Mouse (Mus musculus): Measurements from ENCODE around the gene Erbb3. TPM values are rescaled to one million over a fixed set of nuclear protein-coding genes. Genes with fewer than 3 reads are reported as not detected.
A peak's percentile ranks its signal among the peaks of the same experiment; 100 is the strongest.
"Not testable (repeated sequence)": the region's sequence is repeated elsewhere in the genome, so short reads cannot be mapped to it uniquely, and the experiment has no call there.

Erbb3 gene
- total and polyA plus RNA-seq, 3 experiments: 0.29 to 0.39 TPM; not detected in 1

GRCm38 (mm10) chr10:128623106-128623613 lies 33.7 kb upstream of the Erbb3 start:
- H3K9me3 ChIP-seq (replicated peaks; ENCODE audit: insufficient read depth, low read length); H3K4me3 ChIP-seq (ENCODE audit: control insufficient read depth in 1 of 2, insufficient read depth in 1 of 2, low read depth in 2 of 2, low read length in 2 of 2); H3K27me3 ChIP-seq (ENCODE audit: control insufficient read depth in 1 of 2, insufficient read depth in 2 of 2, low read length in 2 of 2); H3K9ac ChIP-seq (ENCODE audit: control insufficient read depth, low read depth, low read length, poor library complexity, severe bottlenecking); H3K27ac ChIP-seq (ENCODE audit: control insufficient read depth, low read depth, low read length): not testable (repeated sequence)
- Histone ChIP-seq H3K4me1 (ENCODE audit: control insufficient read depth in 1 of 2, insufficient read depth in 2 of 2, low read length in 2 of 2) (peaks cover 0 to 17% of the 10 kb centered on the region in 2 experiments; a peak in 2 of 4 replicates), H3K36me3 (ENCODE audit: control insufficient read depth in 1 of 2, insufficient read depth in 2 of 2, low read length in 2 of 2) (peaks cover 7 to 18% of the 10 kb centered on the region in 2 experiments), H3K79me2 (ENCODE audit: control insufficient read depth, insufficient read depth, low read length, poor library complexity) (peaks cover 14% of the 10 kb centered on the region)
- TF ChIP-seq ZMIZ1 (IDR thresholded peaks at IDR 0.05; ENCODE audit: low read depth, low read length) (peak; percentile 38), POLR2A (IDR thresholded peaks at IDR 0.05; ENCODE audit: control insufficient read depth in 1 of 2, insufficient read depth in 1 of 2, low read depth in 1 of 2, low read length in 2 of 2, poor library complexity in 1 of 2) (peak in 1 of 2 experiments; percentile 67; a peak in 2 of 4 replicates), POLR2AphosphoS2 (IDR thresholded peaks at IDR 0.05; ENCODE audit: low read length) (peak; percentile 82)
- peak; percentile 50 for DNase-seq (ENCODE audit: low read depth, low spot score)

GRCm38 (mm10) chr10:128622702-128623101 lies 33.2 kb upstream of the Erbb3 start:
- H3K4me3 ChIP-seq (ENCODE audit: control insufficient read depth in 1 of 2, insufficient read depth in 1 of 2, low read depth in 2 of 2, low read length in 2 of 2): no peak overlapping the region
- peaks cover 0 to 15% of the 10 kb centered on the region in 2 experiments; a peak in 2 of 4 replicates for H3K4me1 ChIP-seq (ENCODE audit: control insufficient read depth in 1 of 2, insufficient read depth in 2 of 2, low read length in 2 of 2)
- H3K79me2 ChIP-seq (ENCODE audit: control insufficient read depth, insufficient read depth, low read length, poor library complexity): peaks cover 14% of the 10 kb centered on the region
- no peak overlapping the region for H3K27ac ChIP-seq (ENCODE audit: control insufficient read depth, low read depth, low read length)
- H3K9ac ChIP-seq (ENCODE audit: control insufficient read depth, low read depth, low read length, poor library complexity, severe bottlenecking): no peak overlapping the region
- DNase-seq (ENCODE audit: low read depth, low spot score): peak; percentile 69
- no peaks in the 10 kb centered on the region for H3K9me3 ChIP-seq (replicated peaks; ENCODE audit: insufficient read depth, low read length)
- H3K27me3 ChIP-seq (ENCODE audit: control insufficient read depth in 1 of 2, insufficient read depth in 2 of 2, low read length in 2 of 2): no peaks in the 10 kb centered on the region
- peaks cover 7 to 18% of the 10 kb centered on the region in 2 experiments for H3K36me3 ChIP-seq (ENCODE audit: control insufficient read depth in 1 of 2, insufficient read depth in 2 of 2, low read length in 2 of 2)
- TF ChIP-seq USF1 (IDR thresholded peaks at IDR 0.05; ENCODE audit: low read depth, low read length) (no peak), NRF1 (IDR thresholded peaks at IDR 0.05; ENCODE audit: insufficient read depth, low read depth, low read length, poor library complexity, severe bottlenecking) (no peak), ZMIZ1 (IDR thresholded peaks at IDR 0.05; ENCODE audit: low read depth, low read length) (peak; percentile 78; the same call in 1 of the 2 replicates), TBP (IDR thresholded peaks at IDR 0.05; ENCODE audit: low read depth, low read length) (0 out of 2 replicates have a peak, but pooled peaks have one; percentile 24), POLR2AphosphoS2 (IDR thresholded peaks at IDR 0.05; ENCODE audit: low read length) (peak; percentile 55; the same call in 1 of the 2 replicates), POLR2A (IDR thresholded peaks at IDR 0.05; ENCODE audit: control insufficient read depth in 1 of 2, insufficient read depth in 1 of 2, low read depth in 1 of 2, low read length in 2 of 2, poor library complexity in 1 of 2) (peak in 1 of 2 experiments; percentile 37; a peak in 2 of 4 replicates)

- peak; percentile 63 for DNase-seq (ENCODE audit: low read depth, low spot score)
- Histone ChIP-seq H3K4me1 (ENCODE audit: control insufficient read depth in 1 of 2, insufficient read depth in 2 of 2, low read length in 2 of 2) (peaks cover 0 to 13% of the 10 kb centered on the region in 2 experiments; a peak in 1 of 4 replicates), H3K79me2 (ENCODE audit: control insufficient read depth, insufficient read depth, low read length, poor library complexity) (peaks cover 14% of the 10 kb centered on the region), H3K36me3 (ENCODE audit: control insufficient read depth in 1 of 2, insufficient read depth in 2 of 2, low read length in 2 of 2) (peaks cover 7 to 13% of the 10 kb centered on the region in 2 experiments), H3K27me3 (ENCODE audit: control insufficient read depth in 1 of 2, insufficient read depth in 2 of 2, low read length in 2 of 2) (no peaks in the 10 kb centered on the region), H3K4me3 (ENCODE audit: control insufficient read depth in 1 of 2, insufficient read depth in 1 of 2, low read depth in 2 of 2, low read length in 2 of 2) (no peak overlapping the region), H3K9ac (ENCODE audit: control insufficient read depth, low read depth, low read length, poor library complexity, severe bottlenecking) (no peak overlapping the region), H3K9me3 (replicated peaks; ENCODE audit: insufficient read depth, low read length) (no peaks in the 10 kb centered on the region), H3K27ac (ENCODE audit: control insufficient read depth, low read depth, low read length) (no peak overlapping the region)
- TF ChIP-seq SMC3 (IDR thresholded peaks at IDR 0.05; ENCODE audit: low read depth, low read length) (peak; percentile 22; the same call in 1 of the 2 replicates), SIN3A (IDR thresholded peaks at IDR 0.05; ENCODE audit: low read length) (no peak), POLR2AphosphoS5 (IDR thresholded peaks at IDR 0.05; ENCODE audit: borderline replicate concordance, low read depth, low read length) (no peak), RAD21 (IDR thresholded peaks at IDR 0.05; ENCODE audit: low read depth, low read length) (no peak), POLR2AphosphoS2 (IDR thresholded peaks at IDR 0.05; ENCODE audit: low read length) (no peak), NRF1 (IDR thresholded peaks at IDR 0.05; ENCODE audit: insufficient read depth, low read depth, low read length, poor library complexity, severe bottlenecking) (no peak), CTCF (IDR thresholded peaks at IDR 0.05 in 2 of 3, conservative IDR thresholded peaks at IDR 0.05 in 1 of 3; ENCODE audit: control insufficient read depth in 1 of 3, insufficient read depth in 1 of 3, low read depth in 2 of 3, low read length in 3 of 3, poor library complexity in 1 of 3, severe bottlenecking in 1 of 3) (peak in 2 of 3 experiments; percentile 27 to 45; a peak in 3 of 6 replicates), MAFK (IDR thresholded peaks at IDR 0.05; ENCODE audit: borderline replicate concordance, low read depth, low read length) (no peak), ZNF384 (IDR thresholded peaks at IDR 0.05; ENCODE audit: low read depth, low read length) (peak; percentile 73)
Observed at GRCm38 (mm10) chr10:128621986-128622520, 32.6 kb upstream of the Erbb3 start.

All from MEL (cell line).